Mouse (Mus musculus): ENCODE measurements at regions not wholly inside any gene's neighbourhood (a gene's known extent, or its start where the extent isn't known, plus 50 kb on each side); places are given as distances from the start of the nearest gene placed in this dataset.

DNA sequence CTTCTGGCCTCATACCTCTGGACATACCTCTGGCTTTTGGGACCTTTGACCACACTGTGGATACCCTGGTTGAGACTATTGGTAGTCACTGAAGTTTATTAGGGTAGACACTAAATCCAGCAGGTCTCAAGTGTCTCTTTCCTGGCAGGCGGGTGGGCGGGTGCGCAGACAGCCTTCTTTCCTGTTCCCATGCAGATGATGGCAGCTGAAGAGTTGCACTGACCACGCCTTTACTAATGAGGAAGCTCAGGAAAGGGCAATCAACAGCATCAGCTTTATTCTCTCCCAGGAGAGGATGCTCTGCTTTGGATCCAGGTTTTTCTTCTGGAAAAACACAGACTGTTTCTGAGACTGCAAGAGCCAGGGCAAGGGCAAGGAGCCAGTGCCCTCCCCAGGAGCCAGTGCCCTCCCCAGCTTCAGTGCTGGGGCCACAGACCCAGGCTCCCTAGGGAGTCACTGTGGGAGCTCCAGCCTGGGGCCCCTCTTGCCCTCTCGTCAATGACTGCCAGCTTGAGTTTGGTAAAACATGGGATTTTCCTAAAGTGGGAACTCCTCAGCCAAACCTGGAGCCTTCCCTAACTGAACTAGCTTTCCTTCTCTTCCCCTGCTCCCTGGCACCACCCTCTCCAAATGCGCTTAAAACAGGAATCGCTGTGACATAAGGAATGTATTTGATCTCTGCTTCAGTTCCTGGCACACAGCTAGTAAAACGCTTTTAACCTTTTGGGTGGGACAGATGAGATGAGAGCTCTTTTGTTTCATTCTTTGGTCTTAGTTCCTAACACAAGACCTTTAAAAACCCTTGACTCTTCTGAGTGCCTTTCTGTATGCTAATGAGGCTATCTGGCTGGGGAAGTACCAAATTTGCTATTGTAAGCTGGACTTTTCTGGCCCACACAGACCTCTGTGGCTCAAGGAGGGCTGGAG is 319.6 kb downstream of the 1810013L24Rik start:
- no peaks in the 10 kb centered on the region for H3K79me2 ChIP-seq (ENCODE audit: control insufficient read depth, insufficient read depth)
- H3K4me3 ChIP-seq (ENCODE audit: insufficient read depth, poor library complexity, severe bottlenecking), result no peak overlapping the region
- TF ChIP-seq MYOD1 (IDR thresholded peaks at IDR 0.05; ENCODE audit: control insufficient read depth, insufficient read length, low read depth) (no peak), MAX (IDR thresholded peaks at IDR 0.05) (no peak), MYOG (IDR thresholded peaks at IDR 0.05; ENCODE audit: control insufficient read depth, extremely low read depth, insufficient read length) (no peak), FOSL1 (IDR thresholded peaks at IDR 0.05; ENCODE audit: insufficient read depth, low read length, poor library complexity, severe bottlenecking) (no peak), CTCF (IDR thresholded peaks at IDR 0.05; ENCODE audit: control insufficient read depth, insufficient read depth, insufficient read length) (no peak), USF1 (IDR thresholded peaks at IDR 0.05; ENCODE audit: low read depth) (no peak), CEBPB (IDR thresholded peaks at IDR 0.05; ENCODE audit: low read depth) (no peak)
- H3K27me3 ChIP-seq (ENCODE audit: control insufficient read depth, insufficient read depth, insufficient read length), result no peaks in the 10 kb centered on the region
- H3K79me3 ChIP-seq (ENCODE audit: low read depth), result no peaks in the 10 kb centered on the region
- no peaks in the 10 kb centered on the region for H3K36me3 ChIP-seq (ENCODE audit: control insufficient read depth, insufficient read depth)
- H3ac ChIP-seq (ENCODE audit: control insufficient read depth, insufficient read length, low read depth), result no peak overlapping the region

DNA sequence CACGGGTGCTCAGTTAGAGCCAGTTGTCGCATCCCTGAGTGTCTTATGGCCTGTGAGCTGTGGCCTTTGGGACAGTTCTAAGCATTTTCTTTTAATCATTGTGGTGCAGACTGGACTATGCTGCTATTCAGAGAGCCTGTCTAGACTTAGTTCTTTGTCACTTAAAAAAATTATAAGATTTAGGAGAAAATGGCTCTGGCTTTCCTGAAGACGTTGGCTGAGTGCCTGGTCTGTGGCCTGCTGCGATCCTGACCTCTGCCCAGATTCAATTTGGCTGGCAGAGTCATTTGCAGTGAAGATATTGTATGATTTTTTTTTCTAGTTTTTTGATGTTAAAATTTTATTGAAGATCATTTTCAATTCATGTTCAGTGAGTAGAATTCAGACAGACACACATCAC is 322.0 kb downstream of the 1810013L24Rik start:
- Histone ChIP-seq H3K4me3 (ENCODE audit: insufficient read depth, poor library complexity, severe bottlenecking) (no peak overlapping the region), H3K79me2 (ENCODE audit: control insufficient read depth, insufficient read depth) (no peaks in the 10 kb centered on the region), H3K79me3 (ENCODE audit: low read depth) (no peaks in the 10 kb centered on the region), H3K27me3 (ENCODE audit: control insufficient read depth, insufficient read depth, insufficient read length) (no peaks in the 10 kb centered on the region), H3K36me3 (ENCODE audit: control insufficient read depth, insufficient read depth) (no peaks in the 10 kb centered on the region), H3ac (ENCODE audit: control insufficient read depth, insufficient read length, low read depth) (no peak overlapping the region)
- TF ChIP-seq MYOG (IDR thresholded peaks at IDR 0.05; ENCODE audit: control insufficient read depth, extremely low read depth, insufficient read length), result no peak
- no peak for TF ChIP-seq USF1 (IDR thresholded peaks at IDR 0.05; ENCODE audit: low read depth)

DNA sequence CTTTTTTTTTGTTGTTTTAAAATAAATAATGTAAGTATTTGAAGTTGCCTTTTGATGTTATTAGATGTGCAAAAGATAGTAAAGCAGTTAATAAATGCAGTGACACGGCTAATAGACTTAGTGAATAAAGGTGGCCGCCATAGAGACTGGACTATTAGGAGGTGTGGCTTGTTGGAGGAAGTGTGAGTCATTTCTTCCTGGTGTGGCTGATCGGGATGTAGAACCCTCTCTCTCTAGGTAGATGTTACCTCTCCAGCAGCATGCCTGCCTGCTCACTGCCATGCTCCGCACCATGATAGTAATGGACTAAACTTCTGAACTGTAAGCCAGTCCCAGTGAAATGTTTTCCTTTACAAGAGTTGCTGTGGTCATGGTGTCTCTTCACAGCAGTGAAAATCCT is 323.6 kb downstream of the 1810013L24Rik start:
- Histone ChIP-seq H3K79me2 (ENCODE audit: control insufficient read depth, insufficient read depth) (no peaks in the 10 kb centered on the region), H3K79me3 (ENCODE audit: low read depth) (no peaks in the 10 kb centered on the region), H3K36me3 (ENCODE audit: control insufficient read depth, insufficient read depth) (no peaks in the 10 kb centered on the region), H3K27me3 (ENCODE audit: control insufficient read depth, insufficient read depth, insufficient read length) (no peaks in the 10 kb centered on the region), H3ac (ENCODE audit: control insufficient read depth, insufficient read length, low read depth) (no peak overlapping the region), H3K4me3 (ENCODE audit: insufficient read depth, poor library complexity, severe bottlenecking) (no peak overlapping the region)
- no peak for TF ChIP-seq MYOD1 (IDR thresholded peaks at IDR 0.05; ENCODE audit: control insufficient read depth, insufficient read length, low read depth)
- no peak for TF ChIP-seq USF1 (IDR thresholded peaks at IDR 0.05; ENCODE audit: low read depth)
- no peak for TF ChIP-seq CEBPB (IDR thresholded peaks at IDR 0.05; ENCODE audit: low read depth)
- no peak for TF ChIP-seq CTCF (IDR thresholded peaks at IDR 0.05; ENCODE audit: control insufficient read depth, insufficient read depth, insufficient read length)
- no peak for TF ChIP-seq MAX (IDR thresholded peaks at IDR 0.05)
- TF ChIP-seq FOSL1 (IDR thresholded peaks at IDR 0.05; ENCODE audit: insufficient read depth, low read length, poor library complexity, severe bottlenecking), result no peak
- TF ChIP-seq MYOG (IDR thresholded peaks at IDR 0.05; ENCODE audit: control insufficient read depth, extremely low read depth, insufficient read length), result no peak

DNA sequence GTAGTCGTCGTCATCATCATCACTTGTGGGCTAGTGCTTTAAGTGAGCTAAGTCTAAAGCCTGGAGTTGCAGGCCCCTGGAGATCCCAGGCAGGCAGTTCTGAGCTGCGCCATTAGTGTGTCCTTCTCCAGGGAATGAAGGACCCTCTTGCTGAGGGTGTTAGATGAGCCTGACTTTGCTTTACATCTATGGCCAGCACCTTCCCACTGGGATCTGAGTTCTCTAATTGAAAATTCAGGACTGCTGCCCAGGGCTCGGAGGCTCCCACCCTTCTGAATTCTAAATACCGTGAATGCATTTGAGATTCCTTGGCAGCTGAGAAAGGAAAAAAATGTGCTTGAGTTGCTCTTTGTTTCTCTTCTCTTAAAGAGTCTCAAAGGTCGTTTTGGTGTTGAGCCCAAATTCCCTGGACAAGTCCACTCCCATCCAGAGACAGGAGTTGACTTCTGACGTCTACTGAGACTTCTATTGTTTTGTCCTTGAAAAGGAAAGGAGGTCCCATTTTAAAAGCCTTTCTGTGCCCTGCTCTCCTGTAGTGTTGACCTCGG is 335.9 kb downstream of the 1810013L24Rik start:
- H3K36me3 ChIP-seq (ENCODE audit: control insufficient read depth, insufficient read depth), result no peaks in the 10 kb centered on the region
- no peaks in the 10 kb centered on the region for H3K27me3 ChIP-seq (ENCODE audit: control insufficient read depth, insufficient read depth, insufficient read length)
- TF ChIP-seq FOSL1 (IDR thresholded peaks at IDR 0.05; ENCODE audit: insufficient read depth, low read length, poor library complexity, severe bottlenecking), result no peak
- TF ChIP-seq MYOD1 (IDR thresholded peaks at IDR 0.05; ENCODE audit: control insufficient read depth, insufficient read length, low read depth), result no peak
- TF ChIP-seq MAX (IDR thresholded peaks at IDR 0.05), result no peak
- TF ChIP-seq CTCF (IDR thresholded peaks at IDR 0.05; ENCODE audit: control insufficient read depth, insufficient read depth, insufficient read length), result no peak
- no peak for TF ChIP-seq MYOG (IDR thresholded peaks at IDR 0.05; ENCODE audit: control insufficient read depth, extremely low read depth, insufficient read length)
- TF ChIP-seq USF1 (IDR thresholded peaks at IDR 0.05; ENCODE audit: low read depth), result no peak
- TF ChIP-seq CEBPB (IDR thresholded peaks at IDR 0.05; ENCODE audit: low read depth), result no peak
- no peaks in the 10 kb centered on the region for H3K79me2 ChIP-seq (ENCODE audit: control insufficient read depth, insufficient read depth)
- H3K79me3 ChIP-seq (ENCODE audit: low read depth), result no peaks in the 10 kb centered on the region
- H3K4me3 ChIP-seq (ENCODE audit: insufficient read depth, poor library complexity, severe bottlenecking), result no peak overlapping the region
- no peak overlapping the region for H3ac ChIP-seq (ENCODE audit: control insufficient read depth, insufficient read length, low read depth)

DNA sequence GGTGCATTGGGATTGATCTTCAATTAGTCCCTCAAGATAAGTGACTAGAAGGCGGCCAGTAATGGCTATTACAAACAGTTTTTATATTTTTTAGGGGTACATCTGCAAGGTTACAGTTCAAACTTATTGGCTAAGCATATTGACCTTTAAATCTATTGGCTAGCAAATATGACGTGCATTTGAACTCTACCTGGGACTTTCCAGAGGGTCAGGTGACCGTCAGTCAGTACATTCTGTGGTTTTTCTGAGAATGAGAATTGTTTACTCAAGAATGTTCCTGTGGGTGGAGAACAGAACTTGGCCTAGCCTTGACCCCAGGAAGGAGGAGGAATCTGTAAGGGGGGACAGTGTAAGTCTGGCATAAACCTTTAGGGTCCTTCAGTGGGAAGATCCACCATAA is 346.5 kb downstream of the 1810013L24Rik start:
- Histone ChIP-seq H3K79me2 (ENCODE audit: control insufficient read depth, insufficient read depth) (no peaks in the 10 kb centered on the region), H3K79me3 (ENCODE audit: low read depth) (no peaks in the 10 kb centered on the region), H3K36me3 (ENCODE audit: control insufficient read depth, insufficient read depth) (no peaks in the 10 kb centered on the region), H3ac (ENCODE audit: control insufficient read depth, insufficient read length, low read depth) (no peak overlapping the region), H3K27me3 (ENCODE audit: control insufficient read depth, insufficient read depth, insufficient read length) (no peaks in the 10 kb centered on the region), H3K4me3 (ENCODE audit: insufficient read depth, poor library complexity, severe bottlenecking) (no peak overlapping the region)
- TF ChIP-seq USF1 (IDR thresholded peaks at IDR 0.05; ENCODE audit: low read depth) (peak; percentile 64), CEBPB (IDR thresholded peaks at IDR 0.05; ENCODE audit: low read depth) (no peak)

DNA sequence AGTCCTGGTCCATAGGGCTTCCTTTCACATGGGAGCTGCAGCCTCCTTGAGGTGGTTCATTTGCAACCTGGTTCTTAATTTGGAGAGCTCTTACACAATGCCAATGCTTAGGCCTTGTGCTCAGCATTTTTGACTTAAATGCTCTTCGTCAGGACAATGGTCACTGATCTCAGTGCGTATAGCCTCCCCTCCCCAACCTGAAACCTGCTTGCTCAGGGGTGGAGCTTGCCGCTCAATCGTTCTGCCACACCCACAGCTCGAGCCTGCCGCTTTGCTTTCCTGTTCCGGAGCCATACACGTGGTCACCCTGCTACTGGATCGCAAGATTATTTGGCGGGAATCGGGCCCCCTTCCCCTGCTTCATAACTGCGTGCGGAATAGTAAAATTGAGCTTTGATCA is 365.9 kb downstream of the 1810013L24Rik start:
- no peak for TF ChIP-seq MYOG (IDR thresholded peaks at IDR 0.05; ENCODE audit: control insufficient read depth, extremely low read depth, insufficient read length)
- no peak for TF ChIP-seq FOSL1 (IDR thresholded peaks at IDR 0.05; ENCODE audit: insufficient read depth, low read length, poor library complexity, severe bottlenecking)
- TF ChIP-seq USF1 (IDR thresholded peaks at IDR 0.05; ENCODE audit: low read depth), result no peak
- TF ChIP-seq MAX (IDR thresholded peaks at IDR 0.05), result no peak
- TF ChIP-seq MYOD1 (IDR thresholded peaks at IDR 0.05; ENCODE audit: control insufficient read depth, insufficient read length, low read depth), result no peak
- no peak for TF ChIP-seq CEBPB (IDR thresholded peaks at IDR 0.05; ENCODE audit: low read depth)
- TF ChIP-seq CTCF (IDR thresholded peaks at IDR 0.05; ENCODE audit: control insufficient read depth, insufficient read depth, insufficient read length), result no peak
- Histone ChIP-seq H3K36me3 (ENCODE audit: control insufficient read depth, insufficient read depth) (no peaks in the 10 kb centered on the region), H3K27me3 (ENCODE audit: control insufficient read depth, insufficient read depth, insufficient read length) (no peaks in the 10 kb centered on the region)

More for the DNA sequence above, 365.9 kb downstream of the 1810013L24Rik start:
- no peaks in the 10 kb centered on the region for H3K79me2 ChIP-seq (ENCODE audit: control insufficient read depth, insufficient read depth)
- no peaks in the 10 kb centered on the region for H3K79me3 ChIP-seq (ENCODE audit: low read depth)
- H3ac ChIP-seq (ENCODE audit: control insufficient read depth, insufficient read length, low read depth), result no peak overlapping the region
- no peak overlapping the region for H3K4me3 ChIP-seq (ENCODE audit: insufficient read depth, poor library complexity, severe bottlenecking)

Data from C2C12 (cell line).